Mouse (Mus musculus) cerebral cortex, adult 2 months (tissue): Measurements from ENCODE around the gene Lhcgr.

Experiments used
- WGBS: fragments of 180-500 bp; shearing (Covaris S2); methylation state at CpG from one replicate; pipeline ENCODE4 v1.1.7; 2018; 5-methylcytosine and 5-hydroxymethylcytosine counted together

Lhcgr gene

GRCm38 (mm10) chr17:88791440-88792152 is at the start of gene Lhcgr:
TSS of gene Lhcgr (minus strand) at chr17:88791990.
- WGBS = 44% methylated on average over 31 of the region's 31 CpGs

- WGBS = 18% methylated on average over 2 of the region's 2 CpGs
Measured at GRCm38 (mm10) chr17:88817601-88818000, 25.8 kb upstream of the Lhcgr start.

GRCm38 (mm10) chr17:88812943-88813342 is 21.2 kb upstream of the Lhcgr start:
- WGBS = 85% methylated on average over 3 of the region's 3 CpGs

GRCm38 (mm10) chr17:88810807-88811206 is 19.0 kb upstream of the Lhcgr start:
- 93% methylated on average over 5 of the region's 5 CpGs for WGBS

GRCm38 (mm10) chr17:88806421-88806820 is 14.6 kb upstream of the Lhcgr start:
- 96% methylated on average over 8 of the region's 8 CpGs for WGBS

- WGBS = 74% methylated on average over 2 of the region's 2 CpGs
Measured at GRCm38 (mm10) chr17:88790680-88791079, 1.1 kb downstream of the Lhcgr start.

- 93% methylated on average over 2 of the region's 2 CpGs for WGBS
Measured at GRCm38 (mm10) chr17:88788392-88788791, 3.4 kb downstream of the Lhcgr start.

- 42% methylated on average over 6 of the region's 6 CpGs for WGBS
Measured at GRCm38 (mm10) chr17:88786881-88787280, 4.9 kb downstream of the Lhcgr start.

GRCm38 (mm10) chr17:88786385-88786784 is 5.4 kb downstream of the Lhcgr start:
- 94% methylated on average over 4 of the region's 4 CpGs for WGBS

GRCm38 (mm10) chr17:88779148-88779547 is 12.6 kb downstream of the Lhcgr start:
- 39% methylated on average over 3 of the region's 3 CpGs for WGBS

- 38% methylated on average over 9 of the region's 9 CpGs for WGBS
Measured at GRCm38 (mm10) chr17:88774103-88774526, 17.7 kb downstream of the Lhcgr start.

- WGBS = 53% methylated on average over 7 of the region's 7 CpGs
Measured at GRCm38 (mm10) chr17:88770081-88770480, 21.7 kb downstream of the Lhcgr start.

GRCm38 (mm10) chr17:88769283-88769859 is 22.4 kb downstream of the Lhcgr start:
- WGBS = 55% methylated on average over 2 of the region's 2 CpGs

GRCm38 (mm10) chr17:88766857-88767256 is 24.9 kb downstream of the Lhcgr start:
- WGBS = 88% methylated on average over 6 of the region's 6 CpGs

GRCm38 (mm10) chr17:88764136-88764485 is 27.7 kb downstream of the Lhcgr start:
- 70% methylated on average over 3 of the region's 3 CpGs for WGBS

- WGBS = 71% methylated on average over 5 of the region's 5 CpGs
Measured at GRCm38 (mm10) chr17:88763396-88764135, 28.2 kb downstream of the Lhcgr start.

GRCm38 (mm10) chr17:88758003-88758437 is 33.8 kb downstream of the Lhcgr start:
- WGBS = 9% methylated on average over 9 of the region's 9 CpGs

- 90% methylated on average over 6 of the region's 6 CpGs for WGBS
Measured at GRCm38 (mm10) chr17:88755776-88756175, 36.0 kb downstream of the Lhcgr start.

GRCm38 (mm10) chr17:88753472-88753857 is 38.3 kb downstream of the Lhcgr start:
- 57% methylated on average over 12 of the region's 12 CpGs for WGBS

GRCm38 (mm10) chr17:88752827-88753471 is 38.8 kb downstream of the Lhcgr start:
- WGBS = 10% methylated on average over 17 of the region's 17 CpGs

GRCm38 (mm10) chr17:88749646-88750045 is 42.1 kb downstream of the Lhcgr start:
- 40% methylated on average over 8 of the region's 8 CpGs for WGBS

- WGBS = 50% methylated on average over 8 of the region's 8 CpGs
Measured at GRCm38 (mm10) chr17:88706231-88706649, 85.5 kb downstream of the Lhcgr start.
